Mouse (Mus musculus): ENCODE data around the gene Mlec.
"Not testable (repeated sequence)": the region's sequence is repeated elsewhere in the genome, so short reads cannot be mapped to it uniquely, and the experiment has no call there.

The Mlec gene

GRCm38 (mm10) chr5:115126578-115127312, 31.2 kb downstream of the Mlec start:
- no peak for DNase-seq (ENCODE audit: low spot score in 2 of 2)

- DNase-seq (ENCODE audit: low spot score in 2 of 2) = peak; percentile 72 to 78
Measured at GRCm38 (mm10) chr5:115125211-115125871, 32.6 kb downstream of the Mlec start.

GRCm38 (mm10) chr5:115124690-115125089, 33.3 kb downstream of the Mlec start:
- no peak for DNase-seq (ENCODE audit: low spot score in 2 of 2)

GRCm38 (mm10) chr5:115120978-115121377, 37.0 kb downstream of the Mlec start:
- no peak for DNase-seq (ENCODE audit: low spot score in 2 of 2)

GRCm38 (mm10) chr5:115118961-115119570, 38.9 kb downstream of the Mlec start, which contains the start of gene Acads:
Acads (minus strand) TSS chr5:115119346.
- peak; percentile 79 to 85 for DNase-seq (ENCODE audit: low spot score in 2 of 2)

GRCm38 (mm10) chr5:115117467-115117866, 40.5 kb downstream of the Mlec start:
- no peak for DNase-seq (ENCODE audit: low spot score in 2 of 2)

GRCm38 (mm10) chr5:115116426-115116825, 41.6 kb downstream of the Mlec start:
- no peak for DNase-seq (ENCODE audit: low spot score in 2 of 2)

- no peak for DNase-seq (ENCODE audit: low spot score in 2 of 2)
Measured at GRCm38 (mm10) chr5:115114501-115114900, 43.5 kb downstream of the Mlec start.

- DNase-seq (ENCODE audit: low spot score in 2 of 2) = no peak
Measured at GRCm38 (mm10) chr5:115113244-115113643, 44.7 kb downstream of the Mlec start.

GRCm38 (mm10) chr5:115111156-115111555, 46.8 kb downstream of the Mlec start:
- no peak for DNase-seq (ENCODE audit: low spot score in 2 of 2)

- not testable (repeated sequence) for DNase-seq (ENCODE audit: low spot score in 2 of 2)
Measured at GRCm38 (mm10) chr5:115103253-115103652, 54.7 kb downstream of the Mlec start.

- DNase-seq (ENCODE audit: low spot score in 2 of 2) = no peak
Measured at GRCm38 (mm10) chr5:115102231-115102630, 55.7 kb downstream of the Mlec start.

GRCm38 (mm10) chr5:115100473-115100872, 57.5 kb downstream of the Mlec start:
- DNase-seq (ENCODE audit: low spot score in 2 of 2) = no peak

GRCm38 (mm10) chr5:115099991-115100390, 58.0 kb downstream of the Mlec start:
- DNase-seq (ENCODE audit: low spot score in 2 of 2) = no peak

- DNase-seq (ENCODE audit: low spot score in 2 of 2) = no peak
Measured at GRCm38 (mm10) chr5:115099530-115099929, 58.4 kb downstream of the Mlec start.

GRCm38 (mm10) chr5:115098195-115098594, 59.8 kb downstream of the Mlec start, which contains the start of gene Gm10401:
Gm10401 (minus strand) TSS chr5:115098295.
- no peak for DNase-seq (ENCODE audit: low spot score in 2 of 2)

Measured in spleen, postnatal 14 days (tissue).